ENCODE assay signal across 9 mouse cellular contexts in the genomic region with DNA sequence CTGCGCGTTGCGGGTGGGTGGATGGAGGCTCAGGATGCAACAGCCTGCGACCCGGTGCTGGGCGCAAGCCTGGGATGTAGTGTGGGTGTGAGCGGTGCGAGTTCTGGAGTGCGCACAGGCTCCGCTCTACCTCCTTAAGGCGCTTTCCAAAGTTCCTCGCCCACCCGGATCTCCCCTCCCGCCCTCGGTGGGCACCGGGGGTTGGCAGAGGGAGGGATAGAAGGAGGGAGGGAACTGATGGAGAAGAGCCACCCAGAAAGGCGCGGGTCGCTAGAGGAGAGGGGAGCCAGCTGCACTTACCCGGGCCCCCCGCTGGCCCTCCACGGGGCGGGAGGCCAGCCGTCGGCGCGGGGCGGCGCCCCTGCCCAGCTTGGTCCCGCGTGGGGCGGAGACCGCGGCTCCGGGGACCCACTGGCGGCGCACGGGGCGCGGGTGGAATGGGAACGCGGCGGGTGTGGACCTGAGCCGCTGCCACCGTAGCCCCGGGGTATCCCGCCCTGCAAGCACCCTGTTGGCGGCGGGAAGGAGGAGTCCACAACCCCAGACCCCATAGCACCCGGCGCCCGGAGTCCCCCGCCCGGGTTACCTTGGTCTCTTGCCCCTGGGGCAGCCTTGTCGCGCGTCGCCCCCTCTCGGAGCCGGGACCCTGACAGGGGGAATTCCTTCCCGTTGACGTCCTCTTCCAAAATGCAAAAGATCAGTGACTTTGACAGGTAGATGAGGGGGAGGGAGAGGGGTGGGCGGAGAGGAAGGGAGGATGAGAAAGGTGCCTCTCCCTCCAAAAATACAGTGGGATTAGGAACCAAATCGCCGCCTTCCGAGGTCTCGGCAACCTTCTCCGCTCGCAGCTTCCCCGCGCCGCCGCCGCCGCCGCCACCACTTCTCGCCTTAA. TPM values are rescaled to one million over a fixed set of nuclear protein-coding genes. Genes with fewer than 3 reads are reported as not detected.
DNase-seq lines count a peak whose midpoint lies in the region; ATAC-seq and TF ChIP-seq lines count a peak whose summit lies in the region.
"Had no signal": no experiment of that assay in that cellular context is flagged by ENCODE, and none has a peak within 500 bp of the region (broad histone marks: within the 10 kb centered on the region; RNA-seq: fewer than 3 reads in every experiment).

No protein-coding gene starts in this region.

- peak overlapping the region; percentile 51 for H3K9ac ChIP-seq in embryonic facial prominence, embryonic 12.5 days
- peak overlapping the region; percentile 82 for H3K9ac ChIP-seq in hindbrain, embryonic 12.5 days
- peak overlapping the region; percentile 73 for H3K9ac ChIP-seq in limb, embryonic 12.5 days (replicated peaks)
- H3K9ac ChIP-seq in neural tube, embryonic 15.5 days (replicated peaks): peak overlapping the region; percentile 72

- no peaks in the 10 kb centered on the region for H3K4me1 ChIP-seq in kidney, adult 2 months (ENCODE audit: control insufficient read depth, insufficient read depth, low read length)
- H3K4me1 ChIP-seq in embryonic facial prominence, embryonic 12.5 days: no peaks in the 10 kb centered on the region
- H3K4me1 ChIP-seq in hindbrain, embryonic 12.5 days: peaks cover 5% of the 10 kb centered on the region; the same call in 1 of the 2 replicates
- no peaks in the 10 kb centered on the region; the same call in 1 of the 2 replicates for H3K4me1 ChIP-seq in limb, embryonic 12.5 days (replicated peaks)
- peaks cover 6% of the 10 kb centered on the region; the same call in 1 of the 2 replicates for H3K4me1 ChIP-seq in neural tube, embryonic 15.5 days

- peak overlapping the region; percentile 89 for H3K4me2 ChIP-seq in embryonic facial prominence, embryonic 12.5 days (replicated peaks)
- peak overlapping the region; percentile 100 for H3K4me2 ChIP-seq in hindbrain, embryonic 12.5 days (replicated peaks)
- peak overlapping the region; percentile 99 for H3K4me2 ChIP-seq in limb, embryonic 12.5 days
- H3K4me2 ChIP-seq in neural tube, embryonic 15.5 days: peak overlapping the region; percentile 97

- peak; percentile 1 for DNase-seq in kidney, adult 2 months
- DNase-seq in kidney, adult 11 months: no peak
- DNase-seq in adrenal gland, postnatal 14 days: peak; percentile 9

- H3K4me3 ChIP-seq in kidney, adult 2 months (ENCODE audit: insufficient read depth, low read depth, low read length): peak overlapping the region; percentile 57
- peak overlapping the region; percentile 63 for H3K4me3 ChIP-seq in embryonic facial prominence, embryonic 12.5 days
- H3K4me3 ChIP-seq in hindbrain, embryonic 12.5 days: peak overlapping the region; percentile 74
- peak overlapping the region; percentile 67 for H3K4me3 ChIP-seq in limb, embryonic 12.5 days (replicated peaks)
- peak overlapping the region; percentile 74 for H3K4me3 ChIP-seq in neural tube, embryonic 15.5 days (replicated peaks)

- peak; percentile 72 for ATAC-seq in embryonic facial prominence, embryonic 12.5 days (ENCODE audit: insufficient number of reproducible peaks, insufficient read depth, low FRiP score, low TSS enrichment)
- peak; percentile 76 for ATAC-seq in hindbrain, embryonic 12.5 days (ENCODE audit: low FRiP score)
- ATAC-seq in limb, embryonic 12.5 days (ENCODE audit: insufficient number of reproducible peaks, insufficient read depth, low FRiP score, low TSS enrichment, low read depth): peak; percentile 58
- peak; percentile 70 for ATAC-seq in neural tube, embryonic 15.5 days (ENCODE audit: low FRiP score)
- no peak for ATAC-seq in erythroid progenitor cell, adult 5-6 weeks (replicated peaks; ENCODE audit: low FRiP score, poor library complexity, severe bottlenecking)

- H3K27me3 ChIP-seq in kidney, adult 2 months (replicated peaks; ENCODE audit: control insufficient read depth, insufficient read depth, low read length): peaks cover 7% of the 10 kb centered on the region
- peaks cover 4% of the 10 kb centered on the region; the same call in 1 of the 2 replicates for H3K27me3 ChIP-seq in embryonic facial prominence, embryonic 12.5 days
- H3K27me3 ChIP-seq in hindbrain, embryonic 12.5 days: peaks cover 15% of the 10 kb centered on the region
- peaks cover 31% of the 10 kb centered on the region for H3K27me3 ChIP-seq in limb, embryonic 12.5 days
- H3K27me3 ChIP-seq in neural tube, embryonic 15.5 days (replicated peaks): no peaks in the 10 kb centered on the region

- TF ChIP-seq POLR2A in kidney, adult 2 months (IDR thresholded peaks at IDR 0.05; ENCODE audit: low read depth, low read length): no peak

- TF ChIP-seq CTCF in kidney, adult 2 months (conservative IDR thresholded peaks at IDR 0.05; ENCODE audit: insufficient read depth, insufficient read length, low read depth, low read length): no peak

- H3K36me3 ChIP-seq in kidney, adult 2 months (ENCODE audit: control insufficient read depth, insufficient read depth, low read length): no peaks in the 10 kb centered on the region
- no peaks in the 10 kb centered on the region for H3K36me3 ChIP-seq in embryonic facial prominence, embryonic 12.5 days
- H3K36me3 ChIP-seq in hindbrain, embryonic 12.5 days: no peaks in the 10 kb centered on the region
- H3K36me3 ChIP-seq in limb, embryonic 12.5 days: no peaks in the 10 kb centered on the region
- H3K36me3 ChIP-seq in neural tube, embryonic 15.5 days: no peaks in the 10 kb centered on the region

- under 1% methylated on average over 77 of the region's 77 CpGs for WGBS in kidney, adult 2 months
- under 1% methylated on average over 65 of the region's 77 CpGs for WGBS in embryonic facial prominence, embryonic 12.5 days
- WGBS in hindbrain, embryonic 12.5 days: under 1% methylated on average over 57 of the region's 77 CpGs
- under 1% methylated on average over 66 of the region's 77 CpGs for WGBS in limb, embryonic 12.5 days
- WGBS in neural tube, embryonic 15.5 days: under 1% methylated on average over 77 of the region's 77 CpGs

- no peaks in the 10 kb centered on the region for H3K9me3 ChIP-seq in embryonic facial prominence, embryonic 12.5 days
- H3K9me3 ChIP-seq in hindbrain, embryonic 12.5 days (replicated peaks): no peaks in the 10 kb centered on the region
- no peaks in the 10 kb centered on the region for H3K9me3 ChIP-seq in limb, embryonic 12.5 days
- no peaks in the 10 kb centered on the region for H3K9me3 ChIP-seq in neural tube, embryonic 15.5 days (replicated peaks)

- H3K27ac ChIP-seq in kidney, adult 2 months (ENCODE audit: insufficient read depth, low read depth, low read length): no peak overlapping the region
- H3K27ac ChIP-seq in embryonic facial prominence, embryonic 12.5 days: no peak overlapping the region
- peak overlapping the region; percentile 37 for H3K27ac ChIP-seq in hindbrain, embryonic 12.5 days
- no peak overlapping the region for H3K27ac ChIP-seq in limb, embryonic 12.5 days
- H3K27ac ChIP-seq in neural tube, embryonic 15.5 days (replicated peaks): peak overlapping the region; percentile 73

RNA-seq across cellular contexts. Expression of gene Ntng1, which starts 1.3 kb away (rescaled TPM):
- 0.31 and 0.33 TPM in 2 replicates for polyA plus RNA-seq in kidney, adult 2 months (2012; rRNA removed)
- total RNA-seq in adrenal gland, postnatal 14 days (2021): 1.1 and 2.5 TPM in 2 replicates
- polyA plus RNA-seq in embryonic facial prominence, embryonic 12.5 days (2016; fragmentation: Nextera tagmentation; extraction: Ambion mirVana): 4.1 and 6.0 TPM in 2 replicates
- 11.2 and 16.6 TPM in 2 replicates for polyA plus RNA-seq in hindbrain, embryonic 12.5 days (2016; fragmentation: Nextera tagmentation; extraction: Ambion mirVana)
- polyA plus RNA-seq in limb, embryonic 12.5 days (2016; fragmentation: Nextera tagmentation; extraction: Ambion mirVana): 4.5 and 5.3 TPM in 2 replicates
- 20.9 and 25.4 TPM in 2 replicates for polyA plus RNA-seq in neural tube, embryonic 15.5 days (2015; fragmentation: Nextera tagmentation; extraction: Ambion mirVana)
- not detected in 2 replicates for total RNA-seq in erythroid progenitor cell, adult 5-6 weeks (2015; ENCODE audit: low replicate concordance)
- total RNA-seq in erythroid progenitor cell, adult 5-6 weeks (2017; ENCODE audit: low replicate concordance): not detected in 2 replicates
- total RNA-seq: MEL had no signal

Comparison
In these comparisons a context has a peak if more than half of its experiments do, and no peak if none do; other contexts are left out.
1. H3K27ac ChIP-seq: peak in hindbrain, embryonic 12.5 days (single experiment) and neural tube, embryonic 15.5 days (single experiment); none in kidney, adult 2 months (single experiment), embryonic facial prominence, embryonic 12.5 days (single experiment) and limb, embryonic 12.5 days (single experiment).
2. Peak in every context shown above with its lines, with median percentiles within 50 percentile points of each other: H3K4me3 ChIP-seq, H3K4me2 ChIP-seq and H3K9ac ChIP-seq.